Mouse (Mus musculus): ENCODE results near the gene Gm38392.

DNA sequence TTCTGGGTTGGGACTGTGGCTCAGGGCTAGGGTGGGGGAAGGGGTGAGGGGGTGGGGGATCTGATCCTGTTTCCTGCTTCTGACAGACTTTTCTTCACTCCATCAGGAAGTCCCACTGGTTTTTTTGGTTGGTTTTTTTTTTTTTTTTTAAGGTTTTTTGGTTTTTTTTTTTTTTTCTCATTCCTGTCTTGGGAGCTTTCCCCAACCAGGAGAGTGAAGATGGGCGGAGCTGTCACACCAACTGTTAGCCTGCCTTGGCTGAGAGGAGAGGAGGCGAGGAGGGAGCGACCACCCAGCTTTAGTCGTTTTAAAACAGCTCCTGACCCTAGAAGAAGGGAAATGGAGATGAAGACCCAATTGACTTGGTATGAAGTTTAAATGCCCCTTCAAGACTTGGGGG is 59.8 kb downstream of the Gm38392 start:
- TF ChIP-seq CTCF (IDR thresholded peaks at IDR 0.05; ENCODE audit: extremely low read depth, insufficient read length, insufficient replicate concordance, low read depth, low read length) (no peak), POLR2A (IDR thresholded peaks at IDR 0.05; ENCODE audit: low read depth, low read length) (no peak)
